Mouse (Mus musculus): ENCODE data around the gene Gcgr. TPM values are rescaled to one million over a fixed set of nuclear protein-coding genes. Genes with fewer than 3 reads are reported as not detected.

Gcgr gene
- polyA plus RNA-seq, 1 experiment = not detected

DNA sequence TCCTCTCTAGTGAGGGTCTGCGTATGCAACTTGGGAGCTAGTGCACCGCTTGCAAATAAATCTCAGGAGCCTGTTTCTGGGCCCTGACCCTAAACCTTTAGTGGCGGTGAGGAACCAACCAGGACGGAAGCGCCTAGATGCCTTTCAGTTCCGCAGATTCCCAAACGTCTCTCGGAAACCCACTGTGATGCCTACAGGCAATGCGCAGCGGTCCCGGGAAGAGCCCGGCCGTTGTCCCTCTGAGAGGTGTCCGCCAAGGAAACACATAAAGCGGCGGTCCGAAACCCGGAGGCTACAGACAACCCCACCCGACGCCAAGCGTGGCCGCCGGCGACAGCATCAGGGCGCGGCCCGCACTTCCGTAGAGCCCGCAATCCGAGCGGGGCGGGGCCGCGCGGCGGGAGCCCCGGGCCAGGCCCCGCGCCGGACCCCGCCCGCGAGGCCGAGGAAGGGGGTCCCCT is 50.4 kb downstream of the Gcgr start:
- no peak for TF ChIP-seq GATA1 (IDR thresholded peaks at IDR 0.05; ENCODE audit: low read length)

DNA sequence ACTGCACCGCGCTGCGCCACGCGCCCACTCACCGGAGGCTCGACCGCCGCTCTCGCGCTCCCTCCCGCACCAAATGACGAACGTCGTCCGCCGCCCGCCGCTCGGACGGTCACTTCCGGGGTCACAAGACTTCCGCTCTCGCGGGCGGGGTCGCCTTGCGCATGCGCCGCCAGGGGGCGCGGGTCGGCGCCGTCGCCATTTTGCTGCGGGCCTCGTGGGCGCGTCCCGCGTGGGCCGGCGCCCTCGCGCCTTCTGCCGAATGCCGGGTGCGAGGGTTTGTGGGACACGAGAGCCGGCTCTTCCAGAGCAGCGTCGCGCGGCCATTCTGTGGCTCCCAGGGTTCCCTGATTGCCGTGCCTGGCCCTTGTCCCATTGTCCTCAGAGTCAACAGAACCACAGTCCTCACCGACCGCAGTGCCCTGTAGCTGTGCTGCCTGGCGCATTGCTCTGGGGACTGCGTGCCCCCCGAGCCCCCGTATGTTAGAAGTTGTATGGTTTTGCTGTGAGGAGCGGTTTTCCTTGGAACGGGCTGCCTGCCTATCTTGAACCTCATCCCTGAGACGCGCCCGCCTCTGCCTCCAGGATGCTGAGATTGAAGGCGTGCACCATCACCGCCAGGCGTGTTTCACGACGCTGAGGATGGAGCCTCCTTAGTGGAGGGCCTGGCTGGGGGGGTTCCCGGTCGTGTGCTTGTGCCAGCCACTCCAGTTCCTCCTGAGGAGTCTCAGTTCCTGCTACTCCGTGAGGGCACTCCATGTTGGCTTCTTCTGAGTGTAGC is 51.2 kb downstream of the Gcgr start, which contains the start of gene Arhgdia:
Gene Arhgdia (minus strand): TSS at position 135 of the 778 bp plus-strand sequence.
- no peak for TF ChIP-seq GATA1 (IDR thresholded peaks at IDR 0.05; ENCODE audit: low read length)

DNA sequence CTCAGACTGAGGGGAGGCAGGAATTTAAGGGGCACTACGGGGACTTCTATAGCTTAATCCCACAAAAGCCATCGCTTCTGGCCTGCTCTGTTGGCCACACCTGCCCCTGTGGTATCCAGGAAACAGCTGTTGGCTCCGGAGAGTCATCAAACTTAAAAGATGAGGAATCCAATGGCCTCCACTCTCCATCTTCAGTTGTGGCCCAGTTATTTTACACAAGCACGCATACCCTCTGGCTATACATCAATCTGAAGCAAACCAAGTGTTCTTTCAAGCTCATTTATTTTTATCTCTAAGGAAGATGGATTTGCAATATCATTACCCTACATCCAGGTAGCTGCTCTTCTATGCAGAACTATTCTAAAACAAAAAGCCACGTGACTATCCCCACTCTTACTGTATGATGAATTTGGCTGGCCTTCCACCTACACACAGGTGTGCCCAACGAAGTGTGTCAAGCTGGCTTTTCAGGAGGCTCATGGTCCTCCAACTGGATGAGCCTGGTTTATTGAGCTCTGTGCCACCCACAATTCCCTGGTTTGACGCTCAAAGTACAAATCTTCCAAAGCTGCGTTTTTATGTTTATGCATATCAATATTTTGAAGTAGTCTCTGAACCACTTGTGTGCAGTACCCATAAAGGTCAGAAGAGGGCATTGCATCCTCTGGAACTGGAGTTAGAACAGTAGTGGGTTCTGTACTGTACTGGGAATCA is 51.9 kb downstream of the Gcgr start:
- TF ChIP-seq GATA1 (IDR thresholded peaks at IDR 0.05; ENCODE audit: low read length) = no peak

DNA sequence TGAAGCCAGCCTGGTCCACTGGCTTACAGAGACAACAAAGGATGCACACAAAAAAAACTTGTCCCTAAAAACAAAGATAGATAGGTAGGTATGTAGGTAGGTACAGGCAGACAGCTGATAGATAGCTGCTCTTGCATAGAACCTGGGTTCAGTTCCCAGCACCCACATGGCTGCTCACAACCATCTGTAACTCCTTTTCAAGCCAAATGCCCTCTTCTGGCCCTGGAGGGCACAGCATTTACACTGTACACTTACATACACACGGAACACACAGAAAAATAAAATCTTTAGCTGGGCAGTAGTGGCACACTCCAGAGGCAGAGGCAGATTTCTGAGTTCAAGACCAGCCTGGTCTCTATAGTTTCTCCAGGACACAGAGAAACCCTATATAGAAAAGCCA is 53.4 kb downstream of the Gcgr start:
- TF ChIP-seq GATA1 (IDR thresholded peaks at IDR 0.05; ENCODE audit: low read length) = no peak

DNA sequence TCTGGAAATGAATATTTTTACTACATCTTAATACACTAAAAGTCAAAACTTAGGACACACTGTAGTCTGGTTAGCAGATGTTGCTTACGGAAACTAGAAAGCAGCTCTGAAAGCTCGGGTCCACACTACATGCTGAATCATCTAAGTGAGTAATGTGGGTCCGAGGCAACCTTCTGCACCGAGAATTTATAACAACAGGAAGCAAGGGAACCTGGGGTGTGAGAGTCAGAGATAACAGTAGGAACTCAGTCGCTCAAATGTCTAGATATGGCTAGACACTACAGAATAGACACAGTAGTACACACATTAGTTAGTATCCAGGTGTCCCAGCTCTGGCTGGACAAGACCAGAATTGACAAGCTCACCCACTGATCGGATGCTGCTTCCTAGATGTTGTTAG is 58.0 kb downstream of the Gcgr start:
- TF ChIP-seq GATA1 (IDR thresholded peaks at IDR 0.05; ENCODE audit: low read length) = peak; percentile 35

Other genes with a start within 250 kb of the Gcgr start
- 103 and 191 TPM in 2 replicates for gene Actg1, start 182.2 kb upstream of the Gcgr start, polyA plus RNA-seq (2012)
- not detected in 2 replicates for gene Fscn2, start 169.2 kb upstream of the Gcgr start, polyA plus RNA-seq (2012)
- gene Faap100, start 151.9 kb upstream of the Gcgr start, polyA plus RNA-seq (2012) = 28.1 and 30.6 TPM in 2 replicates
- 55.2 and 115 TPM in 2 replicates for gene Nploc4, start 93.0 kb upstream of the Gcgr start, polyA plus RNA-seq (2012)
- not detected in 2 replicates for gene Tspan10, start 88.1 kb upstream of the Gcgr start, polyA plus RNA-seq (2012)
- 0.17 and 0.31 TPM in 2 replicates for gene Pde6g, start 77.2 kb upstream of the Gcgr start, polyA plus RNA-seq (2012)
- gene Oxld1, start 72.6 kb upstream of the Gcgr start, polyA plus RNA-seq (2012) = 20.5 and 22.7 TPM in 2 replicates
- 50.2 and 76.0 TPM in 2 replicates for gene Ccdc137, start 72.6 kb upstream of the Gcgr start, polyA plus RNA-seq (2012)
- 26.9 and 44.9 TPM in 2 replicates for gene Arl16, start 63.1 kb upstream of the Gcgr start, polyA plus RNA-seq (2012)
- gene Mrpl12, start 46.1 kb upstream of the Gcgr start, polyA plus RNA-seq (2012) = 600 and 743 TPM in 2 replicates
- 74.6 and 83.7 TPM in 2 replicates for gene Slc25a10, start 38.9 kb upstream of the Gcgr start, polyA plus RNA-seq (2012)
- gene Mcrip1, start 19.0 kb downstream of the Gcgr start, polyA plus RNA-seq (2012) = 170 and 215 TPM in 2 replicates
- not detected in 2 replicates for gene Ppp1r27, start 20.4 kb downstream of the Gcgr start, polyA plus RNA-seq (2012)
- gene P4hb, start 42.6 kb downstream of the Gcgr start, polyA plus RNA-seq (2012) = 559 and 642 TPM in 2 replicates
- 1,177 and 1,217 TPM in 2 replicates for gene Arhgdia, start 50.9 kb downstream of the Gcgr start, polyA plus RNA-seq (2012)
- gene Alyref, start 67.7 kb downstream of the Gcgr start, polyA plus RNA-seq (2012) = 539 and 588 TPM in 2 replicates
- 200 and 289 TPM in 2 replicates for gene Anapc11, start 67.7 kb downstream of the Gcgr start, polyA plus RNA-seq (2012)
- gene Npb, start 77.8 kb downstream of the Gcgr start, polyA plus RNA-seq (2012) = 1.7 and 2.3 TPM in 2 replicates
- 149 and 196 TPM in 2 replicates for gene Pcyt2, start 87.2 kb downstream of the Gcgr start, polyA plus RNA-seq (2012)
- gene Sirt7, start 94.5 kb downstream of the Gcgr start, polyA plus RNA-seq (2012) = 108 and 170 TPM in 2 replicates
- gene Mafg, start 102.9 kb downstream of the Gcgr start, polyA plus RNA-seq (2012) = 44.0 and 52.0 TPM in 2 replicates
- 1.8 and 3.2 TPM in 2 replicates for gene Pycr1, start 113.1 kb downstream of the Gcgr start, polyA plus RNA-seq (2012)
- gene Myadml2, start 117.5 kb downstream of the Gcgr start, polyA plus RNA-seq (2012) = not detected in 2 replicates
- gene Notum, start 130.5 kb downstream of the Gcgr start, polyA plus RNA-seq (2012) = not detected in 2 replicates
- gene Aspscr1, start 142.3 kb downstream of the Gcgr start, polyA plus RNA-seq (2012) = 215 and 275 TPM in 2 replicates
- 42.0 and 251 TPM in 2 replicates for gene Cenpx, start 183.0 kb downstream of the Gcgr start, polyA plus RNA-seq (2012)
- 28.7 and 33.4 TPM in 2 replicates for gene Lrrc45, start 183.2 kb downstream of the Gcgr start, polyA plus RNA-seq (2012)
- 1.6 and 2.7 TPM in 2 replicates for gene Rac3, start 190.8 kb downstream of the Gcgr start, polyA plus RNA-seq (2012)
- gene Dcxr, start 196.6 kb downstream of the Gcgr start, polyA plus RNA-seq (2012) = 28.9 and 50.8 TPM in 2 replicates
- not detected in 2 replicates for gene Cbr2, start 201.4 kb downstream of the Gcgr start, polyA plus RNA-seq (2012)
- gene Hmga1b, start 232.1 kb downstream of the Gcgr start, polyA plus RNA-seq (2012) = 2,256 and 2,629 TPM in 2 replicates